Mouse (Mus musculus) skeletal muscle tissue, postnatal 0 days (tissue): ENCODE measurements around the gene Zfp791. TPM values are rescaled to one million over a fixed set of nuclear protein-coding genes. Genes with fewer than 3 reads are reported as not detected.

Source experiments
- microRNA-seq, 2 experiments: library from miRNA; unstranded; fragments of <30 nt; microRNA quantifications; one replicate each; pipeline ENCODE4; 2016
- polyA plus RNA-seq: library from polyadenylated mRNA; unstranded; fragments of >200 nt; fragmentation: Nextera tagmentation; extraction: Ambion mirVana; gene quantifications from 2 replicates; pipeline ENCODE4 v1.2.1, GENCODE M21; 2015

Zfp791 gene
- 0.56 and 0.58 TPM in 2 replicates for polyA plus RNA-seq

GRCm38 (mm10) chr8:85122995-85123394 lies at the start of gene Zfp791:
Gene Zfp791 (minus strand): TSS chr8:85123095.

DNA sequence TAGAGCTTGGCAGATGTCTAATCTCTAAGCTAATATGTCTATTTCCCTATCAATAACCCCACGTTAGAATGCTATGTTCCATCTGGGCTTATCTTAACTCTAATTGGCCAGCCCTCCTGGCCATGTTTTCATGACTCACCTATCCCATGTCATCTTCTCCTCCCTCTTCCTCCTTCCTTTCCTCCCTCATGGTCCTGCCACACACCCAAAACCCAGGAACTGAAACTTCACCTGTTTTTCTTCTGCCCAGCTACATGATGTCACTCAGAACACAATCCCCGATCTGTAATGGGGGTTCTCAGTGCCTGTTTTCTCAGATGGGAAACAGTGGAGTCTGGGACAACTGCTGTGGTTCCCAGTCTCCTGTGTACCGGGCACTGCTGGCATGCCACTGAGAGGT lies 28.7 kb upstream of the Zfp791 start, which contains the start of gene Cks1brt:
Gene Cks1brt, plus strand, starts transcription at position 301 of the 400 bp plus-strand sequence.

GRCm38 (mm10) chr8:85083108-85083813 lies 39.6 kb downstream of the Zfp791 start, which contains the start of gene Man2b1:
Gene Man2b1 (plus strand): TSS chr8:85083270.

DNA sequence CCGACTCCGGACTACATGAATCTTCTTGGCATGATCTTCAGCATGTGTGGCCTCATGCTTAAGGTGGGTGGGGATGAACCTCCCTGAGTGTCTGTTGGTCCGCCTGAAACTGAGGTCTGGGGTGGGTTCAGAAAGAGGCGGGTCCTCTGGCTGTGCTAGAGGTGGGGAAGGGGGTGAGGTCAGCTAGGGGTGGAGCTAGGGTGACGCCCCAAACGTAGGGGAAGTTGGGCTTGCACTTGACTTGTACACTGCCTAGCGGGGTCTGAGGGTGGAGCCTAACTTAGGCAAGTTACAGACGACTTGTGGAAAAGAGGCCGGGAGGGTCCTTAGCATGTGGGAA lies 41.7 kb downstream of the Zfp791 start, which contains the start of gene Wdr83:
Gene Wdr83, minus strand, starts transcription at position 91 of the 340 bp plus-strand sequence.

DNA sequence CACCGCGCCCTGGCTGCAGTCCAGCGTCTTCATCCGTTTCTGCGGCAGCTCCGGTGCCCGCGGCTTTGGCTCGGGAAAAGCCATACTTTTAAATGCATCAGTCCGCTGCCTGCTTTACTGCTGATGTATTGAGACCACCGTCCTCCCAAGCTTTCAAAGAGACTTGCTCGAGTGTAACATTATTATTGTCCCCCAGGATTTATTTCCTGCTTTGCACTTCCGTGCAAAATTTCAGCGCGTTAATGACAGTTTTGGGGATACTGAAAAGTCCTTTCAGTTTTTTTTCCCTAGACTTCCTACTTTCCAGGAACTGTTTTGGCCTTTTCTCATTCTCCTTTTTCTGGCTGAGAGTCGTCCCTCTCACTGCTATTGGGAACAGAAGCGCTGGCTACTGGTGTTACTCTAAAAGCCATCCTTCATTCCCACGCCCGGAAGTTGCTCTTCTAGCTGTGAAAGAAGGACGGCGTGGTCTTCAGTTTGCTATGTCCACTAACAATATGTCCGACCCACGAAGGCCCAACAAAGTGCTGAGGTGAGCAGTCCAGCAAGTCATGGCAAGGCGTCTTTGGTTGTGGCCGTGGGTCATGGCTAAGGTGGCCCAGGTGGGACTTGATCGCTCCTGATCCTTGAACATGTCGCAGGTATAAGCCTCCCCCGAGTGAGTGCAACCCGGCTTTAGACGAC lies 42.2 kb downstream of the Zfp791 start, which contains the start of gene Wdr83os:
Gene Wdr83os, plus strand, starts transcription at position 209 of the 684 bp plus-strand sequence.

DNA sequence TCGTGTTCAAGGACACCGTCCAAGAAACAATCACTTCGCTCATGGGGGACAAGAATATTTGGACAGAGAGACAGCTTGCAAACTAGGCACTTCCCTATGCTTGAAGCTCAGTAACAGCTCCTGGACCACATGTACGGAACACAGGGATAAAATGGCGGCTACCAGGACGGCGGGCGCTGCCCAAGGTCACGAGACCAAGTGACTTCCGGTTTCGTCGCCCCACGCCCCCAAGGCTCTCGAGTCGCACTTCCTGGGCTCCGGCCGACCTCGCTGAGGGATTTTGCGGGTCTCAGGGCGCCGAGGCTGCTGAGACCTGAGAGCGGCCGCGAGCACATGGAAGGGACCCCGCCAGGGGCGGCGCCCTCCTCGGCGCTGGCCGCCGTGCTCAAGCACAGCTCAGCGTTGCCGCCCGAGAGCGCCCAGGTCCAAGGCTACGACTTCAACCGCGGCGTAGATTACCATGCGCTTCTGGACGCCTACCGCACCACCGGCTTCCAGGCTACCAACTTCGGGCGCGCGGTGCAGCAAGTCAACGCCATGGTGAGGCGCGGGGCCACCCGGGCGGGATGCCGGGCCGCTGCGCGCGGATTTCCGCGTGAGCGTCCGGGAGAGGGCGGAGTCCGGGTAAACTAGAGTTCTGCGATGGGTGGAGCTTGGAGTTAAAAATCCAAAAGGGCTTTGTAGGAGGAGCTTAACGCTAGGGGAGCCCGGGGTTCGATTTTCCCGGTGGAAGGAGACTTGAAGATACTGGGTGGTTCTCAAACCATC lies 51.2 kb downstream of the Zfp791 start, which contains the start of gene Dhps:
Gene Dhps, plus strand, starts transcription at position 244 of the 768 bp plus-strand sequence.

GRCm38 (mm10) chr8:85067982-85068381 lies 54.9 kb downstream of the Zfp791 start, which contains the start of gene Gm5741:
Gene Gm5741 (minus strand): TSS chr8:85067982.

GRCm38 (mm10) chr8:85059879-85060616 lies 62.8 kb downstream of the Zfp791 start, which contains the start of gene Fbxw9:
Gene Fbxw9 (plus strand): TSS chr8:85060055.

Small RNA genes within 50 kb of the gene (microRNA-seq; reads per million reads assigned to microRNA genes)
- gene Gm23388, result 0 to 0.21 reads per million in 2 experiments
- gene Mir7070, result 0.85 to 2.0 reads per million in 2 experiments

Other genes starting within 250 kb of the Zfp791 start
- gene Gcdh, start 229.2 kb downstream of the Zfp791 start, polyA plus RNA-seq, result 25.0 and 25.2 TPM in 2 replicates
- 0.33 and 0.42 TPM in 2 replicates for gene Klf1, start 221.2 kb downstream of the Zfp791 start, polyA plus RNA-seq
- gene Dnase2a, start 214.5 kb downstream of the Zfp791 start, polyA plus RNA-seq, result 6.7 and 7.6 TPM in 2 replicates
- not detected in 2 replicates for gene Mast1, start 185.7 kb downstream of the Zfp791 start, polyA plus RNA-seq
- gene Rtbdn, start 176.1 kb downstream of the Zfp791 start, polyA plus RNA-seq, result not detected in 2 replicates
- gene Gm49661, start 153.7 kb downstream of the Zfp791 start, polyA plus RNA-seq, result not detected in 2 replicates
- 348 and 353 TPM in 2 replicates for gene Prdx2, start 153.5 kb downstream of the Zfp791 start, polyA plus RNA-seq
- gene Rnaseh2a, start 153.3 kb downstream of the Zfp791 start, polyA plus RNA-seq, result 41.5 and 48.0 TPM in 2 replicates
- gene Junb, start 144.4 kb downstream of the Zfp791 start, polyA plus RNA-seq, result 11.2 and 16.5 TPM in 2 replicates
- gene Hook2, start 132.5 kb downstream of the Zfp791 start, polyA plus RNA-seq, result 7.2 and 8.0 TPM in 2 replicates
- gene Best2, start 108.6 kb downstream of the Zfp791 start, polyA plus RNA-seq, result not detected in 2 replicates
- gene Asna1, start 97.8 kb downstream of the Zfp791 start, polyA plus RNA-seq, result 57.5 and 68.3 TPM in 2 replicates
- gene Trir, start 96.3 kb downstream of the Zfp791 start, polyA plus RNA-seq, result 61.3 and 74.2 TPM in 2 replicates
- gene Tnpo2, start 86.2 kb downstream of the Zfp791 start, polyA plus RNA-seq, result 11.4 and 12.6 TPM in 2 replicates
- 9.5 and 11.5 TPM in 2 replicates for gene Fbxw9, start 63.0 kb downstream of the Zfp791 start, polyA plus RNA-seq
- not detected in 2 replicates for gene Gm5741, start 55.1 kb downstream of the Zfp791 start, polyA plus RNA-seq
- gene Dhps, start 51.3 kb downstream of the Zfp791 start, polyA plus RNA-seq, result 24.6 and 32.1 TPM in 2 replicates
- 66.9 and 70.6 TPM in 2 replicates for gene Wdr83os, start 42.4 kb downstream of the Zfp791 start, polyA plus RNA-seq
- gene Wdr83, start 41.8 kb downstream of the Zfp791 start, polyA plus RNA-seq, result 24.8 and 28.0 TPM in 2 replicates
- 16.2 and 20.6 TPM in 2 replicates for gene Man2b1, start 39.8 kb downstream of the Zfp791 start, polyA plus RNA-seq
- gene Cks1brt, start 28.8 kb upstream of the Zfp791 start, polyA plus RNA-seq, result not detected in 2 replicates
- gene Olfr371, start 102.9 kb upstream of the Zfp791 start, polyA plus RNA-seq, result not detected in 2 replicates
- gene Orc6, start 176.5 kb upstream of the Zfp791 start, polyA plus RNA-seq, result 30.1 and 31.3 TPM in 2 replicates
- gene Vps35, start 176.7 kb upstream of the Zfp791 start, polyA plus RNA-seq, result 73.6 and 78.5 TPM in 2 replicates